Mouse (Mus musculus) small intestine, adult 2 months (tissue): ENCODE measurements around the gene Rimbp3. TPM values are rescaled to one million over a fixed set of nuclear protein-coding genes. Genes with fewer than 3 reads are reported as not detected.
A peak's percentile ranks its signal among the peaks of the same experiment; 100 is the strongest.

ENCODE experiments used
- H3K27ac ChIP-seq: fragments of 200-500 bp; 2 replicates; pipeline ENCODE4 v1.5.1; 2012; ENCODE audit warnings: low read depth, low read length, control low read depth, inconsistent platforms; ENCODE audit not compliant: insufficient read depth
- H3K27me3 ChIP-seq: fragments of 200-500 bp; 2 replicates; pipeline ENCODE4 v1.6.1; 2012; ENCODE audit warnings: mild to moderate bottlenecking, moderate library complexity, low read length, inconsistent platforms; ENCODE audit not compliant: control insufficient read depth, insufficient read depth
- H3K36me3 ChIP-seq: fragments of 200-500 bp; 2 replicates; pipeline ENCODE4 v1.6.1; 2012; ENCODE audit warnings: mild to moderate bottlenecking, low read length, control low read depth, inconsistent platforms; ENCODE audit not compliant: control insufficient read depth, insufficient read depth
- H3K4me1 ChIP-seq: fragments of 200-500 bp; 2 replicates; pipeline ENCODE4 v1.6.1; 2012; ENCODE audit warnings: low read length, inconsistent platforms, mixed read lengths; ENCODE audit not compliant: control insufficient read depth, insufficient read depth, insufficient read length
- H3K4me3 ChIP-seq: fragments of 200-500 bp; 2 replicates; pipeline ENCODE4 v1.5.1; 2012; ENCODE audit warnings: low read depth, mild to moderate bottlenecking, control low read depth, inconsistent platforms, low read length, moderate library complexity
- CTCF ChIP-seq: fragments of 200-500 bp; IDR thresholded peaks from 2 replicates; pipeline ENCODE4 v1.5.1; 2012; ENCODE audit warnings: low read depth, mild to moderate bottlenecking, control low read depth, inconsistent platforms, low read length, moderate library complexity, mixed read lengths; ENCODE audit not compliant: insufficient replicate concordance, insufficient read length; ENCODE audit errors: extremely low read depth
- POLR2A ChIP-seq: fragments of 200-500 bp; IDR thresholded peaks from 2 replicates; pipeline ENCODE4 v1.6.1; 2012; ENCODE audit warnings: low read depth, mild to moderate bottlenecking, control low read depth, inconsistent platforms, low read length, moderate library complexity
- WGBS: fragments of 180-500 bp; shearing (Covaris S2); methylation state at CpG from one replicate; pipeline ENCODE4 v1.1.7; 2018; 5-methylcytosine and 5-hydroxymethylcytosine counted together
- polyA plus RNA-seq: library from polyadenylated mRNA; depleted of rRNA; stranded (reverse); fragments of >200 nt; gene quantifications from 2 replicates; pipeline ENCODE4 v1.2.3, GENCODE M21; 2012

The Rimbp3 gene
- polyA plus RNA-seq, 1 experiment = 0.04 TPM

GRCm38 (mm10) chr16:17247727-17248126, 39.3 kb downstream of the Rimbp3 start:
- TF ChIP-seq POLR2A (no peak), CTCF (no peak)
- 34% methylated on average over 4 of the region's 4 CpGs for WGBS

GRCm38 (mm10) chr16:17249135-17249534, 40.7 kb downstream of the Rimbp3 start:
- no peak overlapping the region for H3K4me3 ChIP-seq
- WGBS = 21% methylated on average over 6 of the region's 6 CpGs
- no peaks in the 10 kb centered on the region for H3K36me3 ChIP-seq

More at GRCm38 (mm10) chr16:17247727-17248126, 39.3 kb downstream of the Rimbp3 start:
- Histone ChIP-seq H3K27ac (no peak overlapping the region), H3K36me3 (no peaks in the 10 kb centered on the region), H3K4me1 (peaks cover 30% of the 10 kb centered on the region), H3K27me3 (no peaks in the 10 kb centered on the region), H3K4me3 (no peak overlapping the region)

GRCm38 (mm10) chr16:17251539-17251938, 43.1 kb downstream of the Rimbp3 start:
- peaks cover 19% of the 10 kb centered on the region for H3K4me1 ChIP-seq
- 16% methylated on average over 3 of the region's 3 CpGs for WGBS
- no peak for TF ChIP-seq POLR2A
- TF ChIP-seq CTCF = no peak
- no peaks in the 10 kb centered on the region for H3K36me3 ChIP-seq
- no peak overlapping the region for H3K27ac ChIP-seq
- H3K27me3 ChIP-seq = no peaks in the 10 kb centered on the region
- no peak overlapping the region for H3K4me3 ChIP-seq

More at GRCm38 (mm10) chr16:17249135-17249534, 40.7 kb downstream of the Rimbp3 start:
- Histone ChIP-seq H3K27me3 (no peaks in the 10 kb centered on the region), H3K4me1 (peaks cover 23% of the 10 kb centered on the region), H3K27ac (peak overlapping the region; percentile 20; the same call in 1 of the 2 replicates)
- no peak for TF ChIP-seq CTCF
- no peak for TF ChIP-seq POLR2A

GRCm38 (mm10) chr16:17252086-17252726, 43.8 kb downstream of the Rimbp3 start:
- no peaks in the 10 kb centered on the region for H3K36me3 ChIP-seq
- TF ChIP-seq CTCF (no peak), POLR2A (no peak)
- WGBS = 46% methylated on average over 3 of the region's 3 CpGs
- no peaks in the 10 kb centered on the region for H3K27me3 ChIP-seq
- H3K27ac ChIP-seq = no peak overlapping the region
- H3K4me3 ChIP-seq = no peak overlapping the region
- peaks cover 19% of the 10 kb centered on the region for H3K4me1 ChIP-seq

- Histone ChIP-seq H3K27ac (no peak overlapping the region), H3K4me3 (no peak overlapping the region), H3K36me3 (peaks cover 6% of the 10 kb centered on the region; the same call in 1 of the 2 replicates), H3K27me3 (no peaks in the 10 kb centered on the region), H3K4me1 (peaks cover 16% of the 10 kb centered on the region; the same call in 1 of the 2 replicates)
- WGBS = 82% methylated on average over 7 of the region's 7 CpGs
- TF ChIP-seq POLR2A (no peak), CTCF (no peak)
Observed at GRCm38 (mm10) chr16:17252841-17253240, 44.4 kb downstream of the Rimbp3 start.

GRCm38 (mm10) chr16:17254005-17254597, 45.7 kb downstream of the Rimbp3 start:
- H3K4me1 ChIP-seq = peaks cover 16% of the 10 kb centered on the region; the same call in 1 of the 2 replicates
- H3K27me3 ChIP-seq = no peaks in the 10 kb centered on the region
- H3K27ac ChIP-seq = no peak overlapping the region
- H3K36me3 ChIP-seq = peaks cover 12% of the 10 kb centered on the region
- 74% methylated on average over 4 of the region's 4 CpGs for WGBS
- TF ChIP-seq POLR2A (no peak), CTCF (no peak)
- H3K4me3 ChIP-seq = no peak overlapping the region

GRCm38 (mm10) chr16:17255270-17255669, 46.9 kb downstream of the Rimbp3 start:
- Histone ChIP-seq H3K27ac (no peak overlapping the region), H3K4me3 (no peak overlapping the region), H3K36me3 (peaks cover 14% of the 10 kb centered on the region), H3K4me1 (peaks cover 10% of the 10 kb centered on the region; the same call in 1 of the 2 replicates), H3K27me3 (no peaks in the 10 kb centered on the region)
- no peak for TF ChIP-seq POLR2A
- no peak for TF ChIP-seq CTCF
- 46% methylated on average over 2 of the region's 2 CpGs for WGBS
